Mouse (Mus musculus): Measurements from ENCODE around the gene Slc24a5. TPM values are rescaled to one million over a fixed set of nuclear protein-coding genes. Genes with fewer than 3 reads are reported as not detected.

Slc24a5 gene
- polyA plus RNA-seq (2015; fragmentation: Nextera tagmentation; extraction: Ambion mirVana), result 1.6 and 2.0 TPM in 2 replicates

- Histone ChIP-seq H3K9me3 (replicated peaks; ENCODE audit: control insufficient read depth, low read length) (no peaks in the 10 kb centered on the region), H3K36me3 (ENCODE audit: control insufficient read depth, insufficient read depth) (no peaks in the 10 kb centered on the region), H3K4me3 (ENCODE audit: low read length) (no peak within 1 kb of the TSS), H3K9ac (ENCODE audit: low read length) (no peak within 1 kb of the TSS), H3K4me2 (ENCODE audit: low read depth, low read length) (no peak within 1 kb of the TSS), H3K27ac (ENCODE audit: low read length) (no peak within 1 kb of the TSS), H3K4me1 (ENCODE audit: control insufficient read depth, insufficient read depth, low read length) (peaks cover 3% of the 10 kb centered on the region; the same call in 1 of the 2 replicates), H3K27me3 (ENCODE audit: control insufficient read depth, insufficient read depth, low read length) (no peaks in the 10 kb centered on the region)
- 50% methylated on average over 10 of the region's 10 CpGs for WGBS
- ATAC-seq (replicated peaks; ENCODE audit: extremely low read depth, insufficient read depth, low FRiP score), result no peak; the same call in 1 of the 2 replicates
These were observed at the start of gene Slc24a5 for GRCm38 (mm10) chr2:125067894-125068293. TSS of gene Slc24a5 (plus strand) at chr2:125068124.

GRCm38 (mm10) chr2:125024386-125024785, 43.5 kb upstream of the Slc24a5 start:
- Histone ChIP-seq H3K4me1 (ENCODE audit: control insufficient read depth, insufficient read depth, low read length) (no peaks in the 10 kb centered on the region), H3K36me3 (ENCODE audit: control insufficient read depth, insufficient read depth) (no peaks in the 10 kb centered on the region), H3K9ac (ENCODE audit: low read length) (no peak overlapping the region), H3K27me3 (ENCODE audit: control insufficient read depth, insufficient read depth, low read length) (no peaks in the 10 kb centered on the region), H3K9me3 (replicated peaks; ENCODE audit: control insufficient read depth, low read length) (no peaks in the 10 kb centered on the region), H3K4me3 (ENCODE audit: low read length) (no peak overlapping the region), H3K4me2 (ENCODE audit: low read depth, low read length) (no peak overlapping the region), H3K27ac (ENCODE audit: low read length) (no peak overlapping the region)
- 53% methylated on average over 5 of the region's 5 CpGs for WGBS
- ATAC-seq (replicated peaks; ENCODE audit: extremely low read depth, insufficient read depth, low FRiP score), result no peak

- Histone ChIP-seq H3K9me3 (replicated peaks; ENCODE audit: control insufficient read depth, low read length) (no peaks in the 10 kb centered on the region), H3K27ac (ENCODE audit: low read length) (no peak overlapping the region), H3K4me2 (ENCODE audit: low read depth, low read length) (peak overlapping the region; percentile 32), H3K36me3 (ENCODE audit: control insufficient read depth, insufficient read depth) (no peaks in the 10 kb centered on the region), H3K9ac (ENCODE audit: low read length) (no peak overlapping the region), H3K27me3 (ENCODE audit: control insufficient read depth, insufficient read depth, low read length) (no peaks in the 10 kb centered on the region), H3K4me1 (ENCODE audit: control insufficient read depth, insufficient read depth, low read length) (no peaks in the 10 kb centered on the region), H3K4me3 (ENCODE audit: low read length) (peak overlapping the region; percentile 13; the same call in 1 of the 2 replicates)
- no peak for ATAC-seq (replicated peaks; ENCODE audit: extremely low read depth, insufficient read depth, low FRiP score)
- WGBS, result 35% methylated on average over 14 of the region's 14 CpGs
These were observed 41.4 kb upstream of the Slc24a5 start for GRCm38 (mm10) chr2:125026358-125027000.

- Histone ChIP-seq H3K27ac (ENCODE audit: low read length) (no peak overlapping the region), H3K4me3 (ENCODE audit: low read length) (no peak overlapping the region), H3K4me2 (ENCODE audit: low read depth, low read length) (no peak overlapping the region), H3K9ac (ENCODE audit: low read length) (no peak overlapping the region), H3K9me3 (replicated peaks; ENCODE audit: control insufficient read depth, low read length) (no peaks in the 10 kb centered on the region), H3K27me3 (ENCODE audit: control insufficient read depth, insufficient read depth, low read length) (no peaks in the 10 kb centered on the region), H3K4me1 (ENCODE audit: control insufficient read depth, insufficient read depth, low read length) (no peaks in the 10 kb centered on the region), H3K36me3 (ENCODE audit: control insufficient read depth, insufficient read depth) (no peaks in the 10 kb centered on the region)
- no peak for ATAC-seq (replicated peaks; ENCODE audit: extremely low read depth, insufficient read depth, low FRiP score)
- WGBS, result 72% methylated on average over 7 of the region's 7 CpGs
These were observed 37.3 kb upstream of the Slc24a5 start for GRCm38 (mm10) chr2:125030591-125030990.

GRCm38 (mm10) chr2:125031111-125031510, 36.8 kb upstream of the Slc24a5 start:
- H3K4me1 ChIP-seq (ENCODE audit: control insufficient read depth, insufficient read depth, low read length), result no peaks in the 10 kb centered on the region
- no peak overlapping the region for H3K27ac ChIP-seq (ENCODE audit: low read length)
- H3K9me3 ChIP-seq (replicated peaks; ENCODE audit: control insufficient read depth, low read length), result no peaks in the 10 kb centered on the region
- no peak overlapping the region for H3K4me2 ChIP-seq (ENCODE audit: low read depth, low read length)
- H3K27me3 ChIP-seq (ENCODE audit: control insufficient read depth, insufficient read depth, low read length), result no peaks in the 10 kb centered on the region
- H3K4me3 ChIP-seq (ENCODE audit: low read length), result no peak overlapping the region
- 70% methylated on average over 8 of the region's 8 CpGs for WGBS
- no peak for ATAC-seq (replicated peaks; ENCODE audit: extremely low read depth, insufficient read depth, low FRiP score)
- H3K36me3 ChIP-seq (ENCODE audit: control insufficient read depth, insufficient read depth), result no peaks in the 10 kb centered on the region
- H3K9ac ChIP-seq (ENCODE audit: low read length), result no peak overlapping the region

- H3K27ac ChIP-seq (ENCODE audit: low read length), result no peak overlapping the region
- no peak for ATAC-seq (replicated peaks; ENCODE audit: extremely low read depth, insufficient read depth, low FRiP score)
- 84% methylated on average over 12 of the region's 12 CpGs for WGBS
These were observed 36.2 kb upstream of the Slc24a5 start for GRCm38 (mm10) chr2:125031562-125032257.

GRCm38 (mm10) chr2:125032258-125032973, 35.5 kb upstream of the Slc24a5 start:
- Histone ChIP-seq H3K9ac (ENCODE audit: low read length) (no peak overlapping the region), H3K27ac (ENCODE audit: low read length) (no peak overlapping the region), H3K27me3 (ENCODE audit: control insufficient read depth, insufficient read depth, low read length) (no peaks in the 10 kb centered on the region), H3K4me3 (ENCODE audit: low read length) (no peak overlapping the region), H3K4me1 (ENCODE audit: control insufficient read depth, insufficient read depth, low read length) (no peaks in the 10 kb centered on the region), H3K4me2 (ENCODE audit: low read depth, low read length) (no peak overlapping the region), H3K9me3 (replicated peaks; ENCODE audit: control insufficient read depth, low read length) (no peaks in the 10 kb centered on the region), H3K36me3 (ENCODE audit: control insufficient read depth, insufficient read depth) (no peaks in the 10 kb centered on the region)
- no peak for ATAC-seq (replicated peaks; ENCODE audit: extremely low read depth, insufficient read depth, low FRiP score)
- WGBS, result 72% methylated on average over 17 of the region's 17 CpGs

More at GRCm38 (mm10) chr2:125031562-125032257, 36.2 kb upstream of the Slc24a5 start:
- H3K27me3 ChIP-seq (ENCODE audit: control insufficient read depth, insufficient read depth, low read length), result no peaks in the 10 kb centered on the region
- H3K4me3 ChIP-seq (ENCODE audit: low read length), result no peak overlapping the region
- no peak overlapping the region for H3K4me2 ChIP-seq (ENCODE audit: low read depth, low read length)
- H3K9me3 ChIP-seq (replicated peaks; ENCODE audit: control insufficient read depth, low read length), result no peaks in the 10 kb centered on the region
- H3K36me3 ChIP-seq (ENCODE audit: control insufficient read depth, insufficient read depth), result no peaks in the 10 kb centered on the region
- no peak overlapping the region for H3K9ac ChIP-seq (ENCODE audit: low read length)
- H3K4me1 ChIP-seq (ENCODE audit: control insufficient read depth, insufficient read depth, low read length), result no peaks in the 10 kb centered on the region

- WGBS, result 41% methylated on average over 10 of the region's 10 CpGs
- H3K4me1 ChIP-seq (ENCODE audit: control insufficient read depth, insufficient read depth, low read length), result no peaks in the 10 kb centered on the region
- no peak overlapping the region for H3K9ac ChIP-seq (ENCODE audit: low read length)
- no peak overlapping the region for H3K4me2 ChIP-seq (ENCODE audit: low read depth, low read length)
- no peaks in the 10 kb centered on the region for H3K9me3 ChIP-seq (replicated peaks; ENCODE audit: control insufficient read depth, low read length)
- no peak for ATAC-seq (replicated peaks; ENCODE audit: extremely low read depth, insufficient read depth, low FRiP score)
- no peaks in the 10 kb centered on the region for H3K36me3 ChIP-seq (ENCODE audit: control insufficient read depth, insufficient read depth)
- no peaks in the 10 kb centered on the region for H3K27me3 ChIP-seq (ENCODE audit: control insufficient read depth, insufficient read depth, low read length)
- no peak overlapping the region for H3K4me3 ChIP-seq (ENCODE audit: low read length)
- no peak overlapping the region for H3K27ac ChIP-seq (ENCODE audit: low read length)
These were observed 34.7 kb upstream of the Slc24a5 start for GRCm38 (mm10) chr2:125033042-125033743.

All from heart, embryonic 16.5 days (tissue).